Mouse (Mus musculus): Measurements from ENCODE around the gene Fmod. TPM values are rescaled to one million over a fixed set of nuclear protein-coding genes. Genes with fewer than 3 reads are reported as not detected.

The Fmod gene
- total RNA-seq, 1 experiment, result not detected

GRCm38 (mm10) chr1:134083676-134084075 lies 46.6 kb downstream of the Fmod start:
- TF ChIP-seq ZNF384 (IDR thresholded peaks at IDR 0.05; ENCODE audit: low read depth, low read length) (no peak), HCFC1 (IDR thresholded peaks at IDR 0.05; ENCODE audit: borderline replicate concordance, insufficient read depth, low read length) (no peak), CHD2 (IDR thresholded peaks at IDR 0.05; ENCODE audit: low read depth, low read length) (no peak), ZC3H11A (IDR thresholded peaks at IDR 0.05; ENCODE audit: borderline replicate concordance, low read depth, low read length) (no peak), MAFK (IDR thresholded peaks at IDR 0.05; ENCODE audit: insufficient read depth, low read depth, low read length) (no peak)
- no peak for DNase-seq (ENCODE audit: low read depth, low spot score)
- Histone ChIP-seq H3K9ac (ENCODE audit: insufficient read depth, low read depth, low read length, poor library complexity, severe bottlenecking) (no peak overlapping the region), H3K27ac (ENCODE audit: insufficient read depth, low read depth, low read length, poor library complexity, severe bottlenecking) (no peak overlapping the region), H3K36me3 (ENCODE audit: control insufficient read depth, insufficient read depth, low read length, poor library complexity, severe bottlenecking) (no peaks in the 10 kb centered on the region), H3K9me3 (ENCODE audit: control insufficient read depth, insufficient read depth, low read depth, low read length) (no peaks in the 10 kb centered on the region), H3K4me3 (ENCODE audit: insufficient read depth in 1 of 2, low read depth in 1 of 2, low read length in 2 of 2, poor library complexity in 1 of 2, severe bottlenecking in 1 of 2) (no peak overlapping the region), H3K4me1 (ENCODE audit: control insufficient read depth in 2 of 2, insufficient read depth in 2 of 2, low read length in 2 of 2, poor library complexity in 1 of 2) (peaks cover 15 to 22% of the 10 kb centered on the region in 2 experiments; a peak in 3 of 4 replicates)
- in situ Hi-C loops (cut with MboI; ENCODE audit: low sequenced_read_pairs in 2 of 2, unreplicated experiment in 2 of 2), result no loop called here

- Histone ChIP-seq H3K36me3 (ENCODE audit: control insufficient read depth, insufficient read depth, low read length, poor library complexity, severe bottlenecking) (no peaks in the 10 kb centered on the region), H3K27ac (ENCODE audit: insufficient read depth, low read depth, low read length, poor library complexity, severe bottlenecking) (no peak overlapping the region), H3K9ac (ENCODE audit: insufficient read depth, low read depth, low read length, poor library complexity, severe bottlenecking) (no peak overlapping the region), H3K9me3 (ENCODE audit: control insufficient read depth, insufficient read depth, low read depth, low read length) (no peaks in the 10 kb centered on the region), H3K4me1 (ENCODE audit: control insufficient read depth in 2 of 2, insufficient read depth in 2 of 2, low read length in 2 of 2, poor library complexity in 1 of 2) (peaks cover 15 to 22% of the 10 kb centered on the region in 2 experiments; a peak in 3 of 4 replicates), H3K4me3 (ENCODE audit: insufficient read depth in 1 of 2, low read depth in 1 of 2, low read length in 2 of 2, poor library complexity in 1 of 2, severe bottlenecking in 1 of 2) (no peak overlapping the region)
- no peak for DNase-seq (ENCODE audit: low read depth, low spot score)
- TF ChIP-seq ZC3H11A (IDR thresholded peaks at IDR 0.05; ENCODE audit: borderline replicate concordance, low read depth, low read length) (no peak), HCFC1 (IDR thresholded peaks at IDR 0.05; ENCODE audit: borderline replicate concordance, insufficient read depth, low read length) (no peak), CHD2 (IDR thresholded peaks at IDR 0.05; ENCODE audit: low read depth, low read length) (no peak), ZNF384 (IDR thresholded peaks at IDR 0.05; ENCODE audit: low read depth, low read length) (no peak), MAFK (IDR thresholded peaks at IDR 0.05; ENCODE audit: insufficient read depth, low read depth, low read length) (no peak)
- in situ Hi-C loops (cut with MboI; ENCODE audit: low sequenced_read_pairs in 2 of 2, unreplicated experiment in 2 of 2), result no loop called here
These were observed 47.1 kb downstream of the Fmod start for GRCm38 (mm10) chr1:134084128-134084527.

GRCm38 (mm10) chr1:134086017-134086416 lies 49.0 kb downstream of the Fmod start:
- no peak for TF ChIP-seq HCFC1 (IDR thresholded peaks at IDR 0.05; ENCODE audit: borderline replicate concordance, insufficient read depth, low read length)
- no peak for TF ChIP-seq MAFK (IDR thresholded peaks at IDR 0.05; ENCODE audit: insufficient read depth, low read depth, low read length)
- in situ Hi-C loops (cut with MboI; ENCODE audit: low sequenced_read_pairs in 2 of 2, unreplicated experiment in 2 of 2), result no loop called here
- Histone ChIP-seq H3K9ac (ENCODE audit: insufficient read depth, low read depth, low read length, poor library complexity, severe bottlenecking) (no peak overlapping the region), H3K36me3 (ENCODE audit: control insufficient read depth, insufficient read depth, low read length, poor library complexity, severe bottlenecking) (no peaks in the 10 kb centered on the region), H3K4me1 (ENCODE audit: control insufficient read depth in 2 of 2, insufficient read depth in 2 of 2, low read length in 2 of 2, poor library complexity in 1 of 2) (peaks cover 8 to 17% of the 10 kb centered on the region in 2 experiments; a peak in 3 of 4 replicates), H3K4me3 (ENCODE audit: insufficient read depth in 1 of 2, low read depth in 1 of 2, low read length in 2 of 2, poor library complexity in 1 of 2, severe bottlenecking in 1 of 2) (no peak overlapping the region), H3K27ac (ENCODE audit: insufficient read depth, low read depth, low read length, poor library complexity, severe bottlenecking) (no peak overlapping the region), H3K9me3 (ENCODE audit: control insufficient read depth, insufficient read depth, low read depth, low read length) (no peaks in the 10 kb centered on the region)
- no peak for DNase-seq (ENCODE audit: low read depth, low spot score)

DNA sequence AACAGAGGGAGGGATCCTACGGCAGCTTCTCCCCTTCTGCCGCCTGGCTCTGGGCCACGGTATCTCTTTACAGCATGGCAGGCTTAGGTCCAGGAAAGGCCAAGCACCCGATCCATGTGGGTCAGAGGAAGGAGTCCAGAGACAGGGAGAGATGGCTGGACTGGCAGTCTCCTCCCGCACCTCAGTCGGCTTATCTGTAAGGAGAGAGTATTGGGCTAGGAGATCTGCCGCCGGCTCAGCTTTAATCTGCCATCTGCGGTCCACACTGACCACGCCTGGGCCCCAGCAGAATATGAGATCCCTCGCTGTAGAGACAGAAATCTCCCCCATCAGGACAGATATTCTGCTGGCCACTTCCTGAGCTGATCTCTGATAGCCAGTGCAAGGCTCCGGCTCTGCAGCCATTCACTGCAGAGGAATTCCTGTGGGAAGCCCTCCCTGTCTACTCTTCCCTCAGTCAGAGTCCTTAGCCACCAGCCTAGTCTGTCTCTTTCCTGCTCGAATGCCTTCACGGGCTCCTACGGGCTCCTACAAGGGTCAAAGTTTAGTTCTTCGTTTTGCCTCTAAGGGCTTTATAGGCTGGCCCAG lies 49.9 kb downstream of the Fmod start:
- no peaks in the 10 kb centered on the region for H3K9me3 ChIP-seq (ENCODE audit: control insufficient read depth, insufficient read depth, low read depth, low read length)
- H3K36me3 ChIP-seq (ENCODE audit: control insufficient read depth, insufficient read depth, low read length, poor library complexity, severe bottlenecking), result no peaks in the 10 kb centered on the region
- H3K4me1 ChIP-seq (ENCODE audit: control insufficient read depth in 2 of 2, insufficient read depth in 2 of 2, low read length in 2 of 2, poor library complexity in 1 of 2), result peaks cover 8 to 17% of the 10 kb centered on the region in 2 experiments; a peak in 3 of 4 replicates
- in situ Hi-C loops (cut with MboI; ENCODE audit: low sequenced_read_pairs in 2 of 2, unreplicated experiment in 2 of 2), result no loop called here
- no peak for DNase-seq (ENCODE audit: low read depth, low spot score)
- H3K9ac ChIP-seq (ENCODE audit: insufficient read depth, low read depth, low read length, poor library complexity, severe bottlenecking), result peak overlapping the region; percentile 12; the same call in 1 of the 2 replicates
- no peak overlapping the region for H3K27ac ChIP-seq (ENCODE audit: insufficient read depth, low read depth, low read length, poor library complexity, severe bottlenecking)
- no peak for TF ChIP-seq ZNF384 (IDR thresholded peaks at IDR 0.05; ENCODE audit: low read depth, low read length)
- no peak for TF ChIP-seq HCFC1 (IDR thresholded peaks at IDR 0.05; ENCODE audit: borderline replicate concordance, insufficient read depth, low read length)
- TF ChIP-seq MAFK (IDR thresholded peaks at IDR 0.05; ENCODE audit: insufficient read depth, low read depth, low read length), result no peak
- H3K4me3 ChIP-seq (ENCODE audit: insufficient read depth in 1 of 2, low read depth in 1 of 2, low read length in 2 of 2, poor library complexity in 1 of 2, severe bottlenecking in 1 of 2), result peak overlapping the region; percentile 4 to 40; a peak in 2 of 4 replicates

DNA sequence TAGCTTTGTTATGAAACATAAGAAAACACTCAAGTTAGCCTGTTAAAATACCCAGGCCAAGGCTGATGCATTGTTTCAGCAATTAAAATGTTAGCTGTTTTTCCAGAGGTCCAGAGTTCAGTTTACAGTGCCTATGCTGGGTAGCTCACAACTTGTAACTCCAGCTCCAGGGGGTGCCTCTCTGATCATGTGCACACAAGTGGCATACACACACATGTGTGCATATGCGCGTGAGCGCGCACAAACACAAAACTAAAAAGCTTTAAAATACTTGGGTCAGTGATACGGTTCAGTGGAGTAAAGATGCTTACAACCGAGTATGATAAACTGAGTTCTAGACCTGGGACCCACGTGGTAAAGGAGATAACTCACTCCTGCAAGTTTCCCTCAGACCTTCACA lies 52.0 kb downstream of the Fmod start:
- Histone ChIP-seq H3K4me3 (ENCODE audit: insufficient read depth in 1 of 2, low read depth in 1 of 2, low read length in 2 of 2, poor library complexity in 1 of 2, severe bottlenecking in 1 of 2) (no peak overlapping the region), H3K9me3 (ENCODE audit: control insufficient read depth, insufficient read depth, low read depth, low read length) (no peaks in the 10 kb centered on the region), H3K4me1 (ENCODE audit: control insufficient read depth in 2 of 2, insufficient read depth in 2 of 2, low read length in 2 of 2, poor library complexity in 1 of 2) (peaks cover 9 to 18% of the 10 kb centered on the region in 2 experiments; a peak in 3 of 4 replicates), H3K27ac (ENCODE audit: insufficient read depth, low read depth, low read length, poor library complexity, severe bottlenecking) (no peak overlapping the region), H3K36me3 (ENCODE audit: control insufficient read depth, insufficient read depth, low read length, poor library complexity, severe bottlenecking) (no peaks in the 10 kb centered on the region), H3K9ac (ENCODE audit: insufficient read depth, low read depth, low read length, poor library complexity, severe bottlenecking) (no peak overlapping the region)
- DNase-seq (ENCODE audit: low read depth, low spot score), result no peak
- TF ChIP-seq ZNF384 (IDR thresholded peaks at IDR 0.05; ENCODE audit: low read depth, low read length), result no peak
- TF ChIP-seq ZC3H11A (IDR thresholded peaks at IDR 0.05; ENCODE audit: borderline replicate concordance, low read depth, low read length), result no peak
- no peak for TF ChIP-seq HCFC1 (IDR thresholded peaks at IDR 0.05; ENCODE audit: borderline replicate concordance, insufficient read depth, low read length)
- TF ChIP-seq MAFK (IDR thresholded peaks at IDR 0.05; ENCODE audit: insufficient read depth, low read depth, low read length), result no peak
- TF ChIP-seq CHD2 (IDR thresholded peaks at IDR 0.05; ENCODE audit: low read depth, low read length), result no peak
- in situ Hi-C loops (cut with MboI; ENCODE audit: low sequenced_read_pairs in 2 of 2, unreplicated experiment in 2 of 2), result no loop called here

Measured in ES-E14 (cell line).